Mouse (Mus musculus) thymus, adult 2 months (tissue): Measurements from ENCODE around the gene Tmem151b. TPM values are rescaled to one million over a fixed set of nuclear protein-coding genes. Genes with fewer than 3 reads are reported as not detected.

Experiments
- DNase-seq: peaks from one replicate; pipeline ENCODE4 v3.0.0; 2021
- H3K27ac ChIP-seq: fragments of 200-500 bp; 2 replicates; pipeline ENCODE4 v1.5.1; 2012; ENCODE audit warnings: low read length, control low read depth; ENCODE audit not compliant: control insufficient read depth, insufficient read depth
- H3K27me3 ChIP-seq: fragments of 200-500 bp; 2 replicates; pipeline ENCODE4 v1.6.1; 2012; ENCODE audit warnings: mild to moderate bottlenecking, low read length, moderate library complexity, mixed read lengths; ENCODE audit not compliant: control insufficient read depth, insufficient read depth
- H3K36me3 ChIP-seq: fragments of 200-500 bp; 2 replicates; pipeline ENCODE4 v1.6.1; 2012; ENCODE audit warnings: mild to moderate bottlenecking, low read length, moderate library complexity; ENCODE audit not compliant: control insufficient read depth, insufficient read depth
- H3K4me1 ChIP-seq: fragments of 200-500 bp; replicated peaks from 2 replicates; pipeline ENCODE4 v1.6.1; 2012; ENCODE audit warnings: low read length; ENCODE audit not compliant: control insufficient read depth, insufficient read depth
- H3K4me3 ChIP-seq: fragments of 200-500 bp; 2 replicates; pipeline ENCODE4 v1.5.1; 2012; ENCODE audit warnings: mild to moderate bottlenecking, low read length, control low read depth, moderate library complexity; ENCODE audit not compliant: control insufficient read depth, insufficient read depth
- CTCF ChIP-seq: fragments of 200-500 bp; IDR thresholded peaks from 2 replicates; pipeline ENCODE4 v1.5.1; 2012; ENCODE audit warnings: mild to moderate bottlenecking, control low read depth, low read length, moderate library complexity, borderline replicate concordance; ENCODE audit not compliant: control insufficient read depth, poor library complexity, insufficient read depth; ENCODE audit errors: extremely low read depth
- POLR2A ChIP-seq: fragments of 200-500 bp; IDR thresholded peaks from 2 replicates; pipeline ENCODE4 v1.6.1; 2012; ENCODE audit warnings: mild to moderate bottlenecking, low read length, control low read depth, moderate library complexity; ENCODE audit not compliant: control insufficient read depth, poor library complexity, insufficient read depth; ENCODE audit errors: extremely low read depth
- WGBS: fragments of 180-500 bp; shearing (Covaris S2); methylation state at CpG from one replicate; pipeline ENCODE4 v1.1.7; 2018; 5-methylcytosine and 5-hydroxymethylcytosine counted together
- polyA plus RNA-seq: library from polyadenylated mRNA; depleted of rRNA; stranded (reverse); fragments of >200 nt; gene quantifications from 2 replicates; pipeline ENCODE4 v1.2.3, GENCODE M21; 2012

Tmem151b gene
- polyA plus RNA-seq, 1 experiment, result 44.6 TPM

GRCm38 (mm10) chr17:45551816-45552451 is 2.5 kb upstream of the Tmem151b start:
- no peaks in the 10 kb centered on the region for H3K27me3 ChIP-seq
- H3K4me1 ChIP-seq, result peaks cover 24% of the 10 kb centered on the region
- 12% methylated on average over 8 of the region's 8 CpGs for WGBS
- DNase-seq, result peak; percentile 88
- no peak overlapping the region for H3K4me3 ChIP-seq
- H3K36me3 ChIP-seq, result no peaks in the 10 kb centered on the region; the same call in 1 of the 2 replicates
- TF ChIP-seq CTCF (peak; percentile 54; the same call in 1 of the 2 replicates), POLR2A (no peak)
- no peak overlapping the region for H3K27ac ChIP-seq

DNA sequence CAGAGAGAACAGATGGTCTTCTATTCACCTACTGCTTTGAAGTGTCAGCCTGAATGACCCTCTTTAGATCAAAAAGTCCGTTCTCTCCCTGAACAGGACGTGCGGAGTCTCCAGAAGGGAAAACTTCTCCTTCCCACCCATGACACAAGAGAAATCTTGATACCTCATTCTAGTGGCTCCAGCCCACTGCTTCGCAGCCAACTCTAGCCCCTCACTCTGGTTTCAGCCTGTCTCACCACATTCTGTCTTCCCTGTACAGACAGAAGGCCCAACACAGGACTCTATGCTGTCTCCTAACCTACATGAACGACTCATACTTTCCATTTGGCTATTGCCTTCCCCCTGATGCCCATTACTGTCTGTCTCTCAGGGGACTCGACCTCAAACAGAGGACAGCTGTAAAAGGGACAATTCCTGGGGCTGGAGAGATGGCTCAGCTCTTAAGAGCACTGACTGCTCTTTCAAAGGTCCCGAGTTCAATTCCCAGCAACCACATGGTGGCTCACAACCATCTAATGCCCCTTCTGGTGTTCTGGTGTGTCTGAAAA is 1.8 kb upstream of the Tmem151b start:
- no peak overlapping the region for H3K27ac ChIP-seq
- peaks cover 22% of the 10 kb centered on the region for H3K4me1 ChIP-seq
- no peak for DNase-seq
- no peaks in the 10 kb centered on the region; the same call in 1 of the 2 replicates for H3K36me3 ChIP-seq
- H3K4me3 ChIP-seq, result no peak overlapping the region
- 79% methylated on average over 7 of the region's 7 CpGs for WGBS
- TF ChIP-seq POLR2A (no peak), CTCF (no peak)
- no peaks in the 10 kb centered on the region for H3K27me3 ChIP-seq

GRCm38 (mm10) chr17:45550253-45550652 is 776 bp upstream of the Tmem151b start:
- Histone ChIP-seq H3K4me1 (peaks cover 24% of the 10 kb centered on the region), H3K27ac (no peak overlapping the region), H3K4me3 (no peak overlapping the region), H3K27me3 (no peaks in the 10 kb centered on the region), H3K36me3 (no peaks in the 10 kb centered on the region; the same call in 1 of the 2 replicates)
- TF ChIP-seq POLR2A, result no peak
- TF ChIP-seq CTCF, result no peak
- 66% methylated on average over 5 of the region's 5 CpGs for WGBS
- DNase-seq, result no peak

GRCm38 (mm10) chr17:45548541-45549512 is 650 bp downstream of the Tmem151b start:
- DNase-seq, result peak; percentile 63
- peaks cover 32% of the 10 kb centered on the region for H3K4me1 ChIP-seq

DNA sequence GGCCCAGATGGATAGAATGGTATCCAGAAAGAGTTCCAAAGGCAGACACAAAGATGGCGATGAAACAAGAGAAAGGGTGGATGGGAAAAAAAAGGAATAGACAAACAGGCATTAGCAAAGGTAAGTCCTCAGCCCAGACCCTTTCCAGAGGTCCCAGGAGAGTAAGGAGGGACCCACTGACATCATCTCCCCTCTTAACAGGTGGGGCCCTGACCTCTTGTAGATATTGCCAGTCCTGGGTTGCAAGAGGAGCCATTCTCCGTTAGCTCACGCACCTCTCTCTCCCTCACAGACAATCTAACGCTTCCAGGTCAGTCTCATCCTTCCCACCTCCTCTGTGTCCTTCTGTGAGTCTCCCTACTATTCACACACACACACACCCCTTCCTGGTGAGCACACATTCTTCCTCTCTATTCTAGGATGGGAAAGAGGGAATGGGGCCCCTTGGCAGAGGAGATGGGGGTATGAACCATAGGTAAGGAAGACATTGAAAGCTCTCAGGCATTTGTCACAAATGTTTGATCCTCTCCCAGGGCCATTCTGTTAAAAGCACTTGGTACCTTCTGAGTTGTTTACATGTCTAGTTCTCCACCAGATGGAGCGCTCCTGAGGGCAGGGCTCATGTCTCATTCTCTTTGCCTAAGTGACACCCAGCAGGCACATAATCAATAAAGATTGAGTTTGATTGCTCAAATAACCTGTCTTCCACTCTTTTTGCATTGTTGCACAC is 1.9 kb downstream of the Tmem151b start:
- 96% methylated on average over 5 of the region's 5 CpGs for WGBS
- Histone ChIP-seq H3K27ac (no peak overlapping the region), H3K4me3 (no peak overlapping the region), H3K4me1 (peaks cover 32% of the 10 kb centered on the region), H3K36me3 (no peaks in the 10 kb centered on the region; the same call in 1 of the 2 replicates), H3K27me3 (no peaks in the 10 kb centered on the region)
- TF ChIP-seq CTCF (no peak), POLR2A (no peak)
- no peak for DNase-seq

More at GRCm38 (mm10) chr17:45548541-45549512, 650 bp downstream of the Tmem151b start:
- no peak for TF ChIP-seq CTCF
- TF ChIP-seq POLR2A, result no peak
- Histone ChIP-seq H3K27me3 (no peaks in the 10 kb centered on the region), H3K36me3 (no peaks in the 10 kb centered on the region; the same call in 1 of the 2 replicates), H3K4me3 (peak overlapping the region; percentile 66), H3K27ac (no peak overlapping the region)
- WGBS, result 5% methylated on average over 60 of the region's 68 CpGs

- Histone ChIP-seq H3K27ac (no peak overlapping the region), H3K4me1 (peaks cover 31% of the 10 kb centered on the region), H3K36me3 (no peaks in the 10 kb centered on the region; the same call in 1 of the 2 replicates), H3K27me3 (no peaks in the 10 kb centered on the region), H3K4me3 (no peak overlapping the region)
- 94% methylated on average over 16 of the region's 16 CpGs for WGBS
- no peak for DNase-seq
- TF ChIP-seq POLR2A (no peak), CTCF (no peak)
These were observed 2.5 kb downstream of the Tmem151b start for GRCm38 (mm10) chr17:45546941-45547340.
